Mouse (Mus musculus) MEL (cell line): Measurements from ENCODE around the gene Zcchc10.
"Not testable (repeated sequence)": the region's sequence is repeated elsewhere in the genome, so short reads cannot be mapped to it uniquely, and the experiment has no call there.

ENCODE experiments used
- CTCF ChIP-seq, 3 experiments: IDR thresholded peaks in 2 of 3; conservative IDR thresholded peaks in 1 of 3; 2 replicates each; pipeline ENCODE4 v1.5.1; 2011 to 2012; ENCODE audit warnings: low read length in 3 of 3, low read depth in 2 of 3, mild to moderate bottlenecking in 2 of 3, improper control_type of control experiment in 1 of 3, inconsistent platforms in 1 of 3, mixed read lengths in 1 of 3, moderate library complexity in 1 of 3; ENCODE audit not compliant: control insufficient read depth in 1 of 3, insufficient read depth in 1 of 3, poor library complexity in 1 of 3, severe bottlenecking in 1 of 3
- EP300 ChIP-seq, 2 experiments: IDR thresholded peaks; 2 replicates each; pipeline ENCODE4 v1.6.1; 2011; ENCODE audit warnings: improper control_type of control experiment in 2 of 2, low read length in 2 of 2, low read depth in 1 of 2, mild to moderate bottlenecking in 1 of 2

- not testable (repeated sequence) for TF ChIP-seq CTCF (IDR thresholded peaks at IDR 0.05 in 2 of 3, conservative IDR thresholded peaks at IDR 0.05 in 1 of 3; ENCODE audit: control insufficient read depth in 1 of 3, insufficient read depth in 1 of 3, low read depth in 2 of 3, low read length in 3 of 3, poor library complexity in 1 of 3, severe bottlenecking in 1 of 3); EP300 (IDR thresholded peaks at IDR 0.05; ENCODE audit: low read depth in 1 of 2, low read length in 2 of 2)
Measured at GRCm38 (mm10) chr11:53290187-53290586, 34.3 kb upstream of the Zcchc10 start.
